Mouse (Mus musculus) midbrain, postnatal 0 days (tissue): ENCODE measurements around the gene Pmel. TPM values are rescaled to one million over a fixed set of nuclear protein-coding genes. Genes with fewer than 3 reads are reported as not detected.

Experiments used
- ATAC-seq: fragments of 200-750 bp; cut with Nextera tagmentation; 2 replicates; pipeline ENCODE4 v1.8.0; 2017; ENCODE audit warnings: moderate number of reproducible peaks, mild to moderate bottlenecking, moderate TSS enrichment, moderate library complexity; ENCODE audit not compliant: low FRiP score
- DNase-seq: peaks from one replicate; pipeline ENCODE4 v3.0.0-alpha.2; 2015; ENCODE audit warnings: low spot score
- H3K27ac ChIP-seq: fragments of 300-500 bp; sonication (generic); 2 replicates; pipeline ENCODE4 v1.5.1; 2014; ENCODE audit warnings: low read depth, mild to moderate bottlenecking, low read length, mixed read lengths
- H3K27me3 ChIP-seq: fragments of 300-500 bp; sonication (generic); 2 replicates; pipeline ENCODE4 v1.6.1; 2014; ENCODE audit warnings: low read length, control low read depth, mixed read lengths; ENCODE audit not compliant: insufficient read depth
- H3K36me3 ChIP-seq: fragments of 300-500 bp; sonication (generic); 2 replicates; pipeline ENCODE4 v1.6.1; 2014; ENCODE audit warnings: low read length, control low read depth, mixed read lengths; ENCODE audit not compliant: insufficient read depth
- H3K4me1 ChIP-seq: fragments of 300-500 bp; sonication (generic); 2 replicates; pipeline ENCODE4 v1.6.1; 2014; ENCODE audit warnings: mild to moderate bottlenecking, control low read depth, antibody characterized with exemption, low read length, mixed read lengths; ENCODE audit not compliant: insufficient read depth
- H3K4me2 ChIP-seq: fragments of 300-500 bp; sonication (generic); 2 replicates; pipeline ENCODE4 v1.6.1; 2014; ENCODE audit warnings: low read depth, mild to moderate bottlenecking, low read length, mixed read lengths; ENCODE audit not compliant: poor library complexity, severe bottlenecking
- H3K4me3 ChIP-seq: fragments of 300-500 bp; sonication (generic); 2 replicates; pipeline ENCODE4 v1.5.1; 2014; ENCODE audit warnings: low read depth, mild to moderate bottlenecking, low read length, moderate library complexity
- H3K9ac ChIP-seq: fragments of 300-500 bp; sonication (generic); replicated peaks from 2 replicates; pipeline ENCODE4 v1.6.1; 2014; ENCODE audit warnings: mild to moderate bottlenecking, low read length, moderate library complexity, mixed read lengths; ENCODE audit not compliant: poor library complexity, severe bottlenecking
- H3K9me3 ChIP-seq: fragments of 300-500 bp; sonication (generic); 2 replicates; pipeline ENCODE4 v1.6.1; 2016; ENCODE audit warnings: low read length, control low read depth
- CTCF ChIP-seq: IDR thresholded peaks from 2 replicates; pipeline ENCODE4 v1.5.1; 2016; ENCODE audit warnings: antibody characterized with exemption, mild to moderate bottlenecking
- WGBS: fragments of 180-500 bp; shearing (Covaris S2); extraction: QIAGEN DNeasy Blood & Tissue Kit; methylation state at CpG from one replicate; pipeline ENCODE4 v1.1.7; 2014; 5-methylcytosine and 5-hydroxymethylcytosine counted together
- polyA plus RNA-seq: library from polyadenylated mRNA; unstranded; fragments of >200 nt; fragmentation: Nextera tagmentation; extraction: Ambion mirVana; gene quantifications from 2 replicates; pipeline ENCODE4 v1.2.1, GENCODE M21; 2015
- total RNA-seq: library from RNA; depleted of rRNA; stranded (reverse); fragments of >200 nt; gene quantifications from 2 replicates; pipeline ENCODE4 v1.2.3, GENCODE M21; 2014

Gene Pmel
- total and polyA plus RNA-seq, 2 experiments from 2014 or later: 1.0 to 3.4 TPM

GRCm38 (mm10) chr10:128728059-128728458 is 24.1 kb downstream of the Pmel start:
- WGBS: 90% methylated on average over 5 of the region's 5 CpGs

GRCm38 (mm10) chr10:128731002-128731433 is 27.0 kb downstream of the Pmel start:
- H3K27me3 ChIP-seq: no peaks in the 10 kb centered on the region
- no peaks in the 10 kb centered on the region for H3K9me3 ChIP-seq
- H3K4me2 ChIP-seq: no peak overlapping the region
- peaks cover 3% of the 10 kb centered on the region; the same call in 1 of the 2 replicates for H3K36me3 ChIP-seq
- H3K4me3 ChIP-seq: no peak overlapping the region
- H3K9ac ChIP-seq: no peak overlapping the region
- DNase-seq (peak; percentile 71), ATAC-seq (0 out of 2 replicates have a peak, but pooled peaks have one; percentile 23)
- TF ChIP-seq CTCF: peak; percentile 76
- no peak overlapping the region for H3K27ac ChIP-seq
- WGBS: 15% methylated on average over 10 of the region's 10 CpGs
- no peaks in the 10 kb centered on the region for H3K4me1 ChIP-seq

More at GRCm38 (mm10) chr10:128728059-128728458, 24.1 kb downstream of the Pmel start:
- Histone ChIP-seq H3K4me1 (no peaks in the 10 kb centered on the region), H3K27me3 (no peaks in the 10 kb centered on the region), H3K9me3 (no peaks in the 10 kb centered on the region), H3K27ac (no peak overlapping the region), H3K4me2 (no peak overlapping the region), H3K9ac (no peak overlapping the region), H3K4me3 (no peak overlapping the region), H3K36me3 (peaks cover 3% of the 10 kb centered on the region; the same call in 1 of the 2 replicates)
- ATAC-seq (no peak), DNase-seq (no peak)
- TF ChIP-seq CTCF: no peak

GRCm38 (mm10) chr10:128731992-128732391 is 28.0 kb downstream of the Pmel start:
- Histone ChIP-seq H3K4me1 (no peaks in the 10 kb centered on the region), H3K9me3 (no peaks in the 10 kb centered on the region), H3K4me2 (no peak overlapping the region), H3K27me3 (no peaks in the 10 kb centered on the region), H3K4me3 (no peak overlapping the region), H3K27ac (no peak overlapping the region), H3K9ac (no peak overlapping the region), H3K36me3 (peaks cover 3% of the 10 kb centered on the region; the same call in 1 of the 2 replicates)
- ATAC-seq: no peak
- no peak for DNase-seq
- no peak for TF ChIP-seq CTCF

- no peak for ATAC-seq
- no peak for TF ChIP-seq CTCF
- no peaks in the 10 kb centered on the region for H3K9me3 ChIP-seq
- DNase-seq: no peak
- no peak overlapping the region for H3K27ac ChIP-seq
- H3K4me2 ChIP-seq: 0 out of 2 replicates have a peak overlapping the region, but pooled peaks have one; percentile 24
- WGBS: 3% methylated on average over 15 of the region's 15 CpGs
- peaks cover 4% of the 10 kb centered on the region; the same call in 1 of the 2 replicates for H3K27me3 ChIP-seq
- H3K4me3 ChIP-seq: no peak overlapping the region
- H3K9ac ChIP-seq: no peak overlapping the region; the same call in 1 of the 2 replicates
- H3K36me3 ChIP-seq: no peaks in the 10 kb centered on the region
- H3K4me1 ChIP-seq: no peaks in the 10 kb centered on the region
Measured at GRCm38 (mm10) chr10:128737435-128737834, 33.4 kb downstream of the Pmel start.

- H3K4me3 ChIP-seq: no peak overlapping the region
- no peaks in the 10 kb centered on the region for H3K36me3 ChIP-seq
- H3K4me2 ChIP-seq: no peak overlapping the region
- no peak overlapping the region for H3K27ac ChIP-seq
- 61% methylated on average over 2 of the region's 2 CpGs for WGBS
- peaks cover 7% of the 10 kb centered on the region; the same call in 1 of the 2 replicates for H3K27me3 ChIP-seq
- no peaks in the 10 kb centered on the region; the same call in 1 of the 2 replicates for H3K4me1 ChIP-seq
- ATAC-seq (no peak), DNase-seq (no peak)
- no peak overlapping the region for H3K9ac ChIP-seq
- TF ChIP-seq CTCF: no peak
- no peaks in the 10 kb centered on the region for H3K9me3 ChIP-seq
Measured at GRCm38 (mm10) chr10:128740296-128740695, 36.3 kb downstream of the Pmel start.

- Histone ChIP-seq H3K9ac (no peak overlapping the region), H3K27ac (no peak overlapping the region), H3K9me3 (no peaks in the 10 kb centered on the region), H3K4me1 (no peaks in the 10 kb centered on the region; the same call in 1 of the 2 replicates), H3K27me3 (peaks cover 7% of the 10 kb centered on the region; the same call in 1 of the 2 replicates), H3K4me3 (no peak overlapping the region), H3K36me3 (no peaks in the 10 kb centered on the region), H3K4me2 (peak overlapping the region; percentile 99)
- WGBS: 43% methylated on average over 4 of the region's 4 CpGs
- no peak for DNase-seq
- TF ChIP-seq CTCF: no peak
- ATAC-seq: no peak
Measured at GRCm38 (mm10) chr10:128742616-128743015, 38.6 kb downstream of the Pmel start.
